Mouse (Mus musculus): ENCODE data around the gene Trpm3. TPM values are rescaled to one million over a fixed set of nuclear protein-coding genes. Genes with fewer than 3 reads are reported as not detected.

Gene Trpm3
- polyA plus RNA-seq, 2 experiments = 0.03 TPM; not detected in 1

- Histone ChIP-seq H3K4me3 (ENCODE audit: insufficient read depth in 1 of 2, low read depth in 2 of 2, low read length in 2 of 2) (no peak overlapping the region), H3K36me3 (replicated peaks; ENCODE audit: control insufficient read depth, insufficient read depth, low read depth) (no peaks in the 10 kb centered on the region), H3K9ac (replicated peaks) (no peak overlapping the region), H3K27ac (no peak overlapping the region), H3K9me3 (ENCODE audit: control insufficient read depth, low read length) (no peaks in the 10 kb centered on the region), H3K4me2 (ENCODE audit: low read depth) (no peak overlapping the region), H3K27me3 (ENCODE audit: control insufficient read depth, insufficient read depth, low read length) (no peaks in the 10 kb centered on the region), H3K4me1 (replicated peaks; ENCODE audit: control insufficient read depth in 2 of 2, insufficient read depth in 2 of 2, low read length in 1 of 2) (no peaks in the 10 kb centered on the region)
- WGBS (ENCODE audit: insufficient replicate concordance) = 48% methylated on average over 3 of the region's 3 CpGs
- DNase-seq (ENCODE audit: low read depth in 3 of 3, low spot score in 3 of 3) (no peak), ATAC-seq (ENCODE audit: insufficient read depth) (no peak)
- TF ChIP-seq CTCF (IDR thresholded peaks at IDR 0.05; ENCODE audit: low read depth) (no peak), EP300 (IDR thresholded peaks at IDR 0.05; ENCODE audit: low read depth) (no peak)
These were observed 324.7 kb downstream of the Trpm3 start for GRCm38 (mm10) chr19:22463506-22463905.

DNA sequence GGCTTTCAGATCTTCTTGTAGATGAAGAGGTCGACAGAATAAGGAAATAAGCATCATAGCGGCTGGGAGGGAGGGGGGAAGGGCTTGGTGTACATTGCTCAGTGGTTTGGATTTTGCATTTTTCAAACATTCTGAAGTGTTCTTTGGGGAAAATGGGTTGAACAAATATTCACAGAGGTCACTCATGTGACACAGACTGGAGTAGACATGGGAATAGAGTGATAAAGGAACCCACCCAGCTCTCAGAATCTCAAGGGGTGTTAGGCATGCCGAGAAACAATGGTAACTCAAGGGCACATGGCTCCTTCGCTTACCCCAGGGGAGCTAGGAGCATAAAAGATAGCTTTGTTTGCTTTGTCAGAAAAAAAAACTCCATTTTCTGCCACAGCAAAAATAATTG, 330.8 kb downstream of the Trpm3 start:
- WGBS (ENCODE audit: insufficient replicate concordance) = 48% methylated on average over 4 of the region's 4 CpGs
- H3K9me3 ChIP-seq (ENCODE audit: control insufficient read depth, low read length) = no peaks in the 10 kb centered on the region
- no peak for DNase-seq (ENCODE audit: low read depth in 3 of 3, low spot score in 3 of 3)
- H3K36me3 ChIP-seq (replicated peaks; ENCODE audit: control insufficient read depth, insufficient read depth, low read depth) = no peaks in the 10 kb centered on the region
- H3K4me2 ChIP-seq (ENCODE audit: low read depth) = no peak overlapping the region
- TF ChIP-seq EP300 (IDR thresholded peaks at IDR 0.05; ENCODE audit: low read depth) (no peak), CTCF (IDR thresholded peaks at IDR 0.05; ENCODE audit: low read depth) (no peak)
- no peaks in the 10 kb centered on the region for H3K4me1 ChIP-seq (replicated peaks; ENCODE audit: control insufficient read depth in 2 of 2, insufficient read depth in 2 of 2, low read length in 1 of 2)
- no peak overlapping the region for H3K27ac ChIP-seq
- no peak overlapping the region for H3K4me3 ChIP-seq (ENCODE audit: insufficient read depth in 1 of 2, low read depth in 2 of 2, low read length in 2 of 2)
- H3K9ac ChIP-seq (replicated peaks) = no peak overlapping the region
- no peak for ATAC-seq (ENCODE audit: insufficient read depth)
- no peaks in the 10 kb centered on the region for H3K27me3 ChIP-seq (ENCODE audit: control insufficient read depth, insufficient read depth, low read length)

DNA sequence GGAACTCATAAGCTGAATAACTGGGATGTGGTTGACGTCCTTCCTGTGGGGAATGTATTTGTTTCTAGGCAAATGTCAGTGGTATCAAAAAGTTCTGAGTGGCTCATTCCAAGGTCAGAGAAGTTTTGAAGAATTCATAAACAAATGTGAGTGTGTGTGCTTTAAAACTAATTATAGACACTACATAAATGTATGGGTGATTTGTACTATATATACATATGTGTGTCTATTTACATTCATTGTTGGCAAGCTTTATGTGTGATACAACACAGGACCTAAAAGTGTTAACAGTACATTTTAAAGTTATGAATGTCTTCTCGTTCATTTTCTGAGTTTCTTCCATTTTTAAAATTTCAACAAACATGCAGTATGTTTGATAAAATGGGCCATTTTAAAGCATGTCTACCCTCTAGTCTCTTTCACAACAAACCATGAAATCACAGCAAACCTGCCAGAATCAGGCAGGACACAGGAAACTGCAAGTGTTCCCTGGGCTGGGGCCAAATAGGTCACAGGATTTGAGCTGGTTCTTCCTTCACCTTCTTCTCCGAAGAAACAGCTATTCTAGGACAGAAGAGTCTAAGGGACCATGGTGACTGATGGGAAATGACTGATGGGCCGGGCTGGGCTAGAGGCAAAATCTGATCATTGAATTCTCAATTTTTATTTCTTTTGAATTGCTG, 334.3 kb downstream of the Trpm3 start:
- H3K9me3 ChIP-seq (ENCODE audit: control insufficient read depth, low read length) = no peaks in the 10 kb centered on the region
- TF ChIP-seq CTCF (IDR thresholded peaks at IDR 0.05; ENCODE audit: low read depth) = no peak
- no peak for TF ChIP-seq EP300 (IDR thresholded peaks at IDR 0.05; ENCODE audit: low read depth)
- ATAC-seq (ENCODE audit: insufficient read depth) = no peak
- no peak overlapping the region for H3K4me3 ChIP-seq (ENCODE audit: insufficient read depth in 1 of 2, low read depth in 2 of 2, low read length in 2 of 2)
- no peak overlapping the region for H3K4me2 ChIP-seq (ENCODE audit: low read depth)
- 46% methylated on average over 4 of the region's 4 CpGs for WGBS (ENCODE audit: insufficient replicate concordance)
- H3K27me3 ChIP-seq (ENCODE audit: control insufficient read depth, insufficient read depth, low read length) = no peaks in the 10 kb centered on the region
- no peaks in the 10 kb centered on the region for H3K4me1 ChIP-seq (replicated peaks; ENCODE audit: control insufficient read depth in 2 of 2, insufficient read depth in 2 of 2, low read length in 1 of 2)
- H3K27ac ChIP-seq = no peak overlapping the region
- H3K9ac ChIP-seq (replicated peaks) = no peak overlapping the region
- no peak for DNase-seq (ENCODE audit: low read depth in 3 of 3, low spot score in 3 of 3)
- no peaks in the 10 kb centered on the region for H3K36me3 ChIP-seq (replicated peaks; ENCODE audit: control insufficient read depth, insufficient read depth, low read depth)

- H3K27ac ChIP-seq = no peak overlapping the region
- no peaks in the 10 kb centered on the region for H3K4me1 ChIP-seq (replicated peaks; ENCODE audit: control insufficient read depth in 2 of 2, insufficient read depth in 2 of 2, low read length in 1 of 2)
- TF ChIP-seq CTCF (IDR thresholded peaks at IDR 0.05; ENCODE audit: low read depth) (no peak), EP300 (IDR thresholded peaks at IDR 0.05; ENCODE audit: low read depth) (no peak)
- 59% methylated on average over 6 of the region's 6 CpGs for WGBS (ENCODE audit: insufficient replicate concordance)
- no peak overlapping the region for H3K4me2 ChIP-seq (ENCODE audit: low read depth)
- no peaks in the 10 kb centered on the region for H3K27me3 ChIP-seq (ENCODE audit: control insufficient read depth, insufficient read depth, low read length)
- no peak for ATAC-seq (ENCODE audit: insufficient read depth)
- DNase-seq (ENCODE audit: low read depth in 3 of 3, low spot score in 3 of 3) = no peak
- H3K4me3 ChIP-seq (ENCODE audit: insufficient read depth in 1 of 2, low read depth in 2 of 2, low read length in 2 of 2) = no peak overlapping the region
- H3K9me3 ChIP-seq (ENCODE audit: control insufficient read depth, low read length) = no peaks in the 10 kb centered on the region
- H3K9ac ChIP-seq (replicated peaks) = no peak overlapping the region
- no peaks in the 10 kb centered on the region for H3K36me3 ChIP-seq (replicated peaks; ENCODE audit: control insufficient read depth, insufficient read depth, low read depth)
These were observed 339.6 kb downstream of the Trpm3 start for GRCm38 (mm10) chr19:22478295-22478989.

DNA sequence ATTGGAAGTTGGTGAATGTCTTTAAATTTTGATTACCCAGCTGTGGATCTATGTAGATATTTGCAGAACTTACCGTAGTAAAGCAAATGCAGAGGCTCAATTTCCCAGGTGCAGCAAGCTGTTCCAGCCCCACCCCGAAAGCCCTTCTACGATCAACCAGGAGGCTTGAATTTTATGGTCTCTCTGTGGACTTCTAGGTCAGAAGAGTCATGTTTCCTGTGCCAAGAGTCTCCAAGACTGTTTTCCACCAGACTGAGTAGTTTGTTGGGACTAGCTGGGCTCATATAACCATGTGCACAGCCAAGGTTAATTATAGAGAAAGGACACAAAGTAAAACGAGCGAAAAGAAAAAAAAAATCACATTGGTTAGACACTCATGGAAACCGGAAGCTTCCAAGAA, 364.6 kb downstream of the Trpm3 start:
- Histone ChIP-seq H3K4me2 (ENCODE audit: low read depth) (no peak overlapping the region), H3K27me3 (ENCODE audit: control insufficient read depth, insufficient read depth, low read length) (no peaks in the 10 kb centered on the region), H3K4me3 (ENCODE audit: insufficient read depth in 1 of 2, low read depth in 2 of 2, low read length in 2 of 2) (no peak overlapping the region), H3K9me3 (ENCODE audit: control insufficient read depth, low read length) (no peaks in the 10 kb centered on the region), H3K36me3 (replicated peaks; ENCODE audit: control insufficient read depth, insufficient read depth, low read depth) (no peaks in the 10 kb centered on the region), H3K9ac (replicated peaks) (no peak overlapping the region), H3K4me1 (replicated peaks; ENCODE audit: control insufficient read depth in 2 of 2, insufficient read depth in 2 of 2, low read length in 1 of 2) (no peaks in the 10 kb centered on the region), H3K27ac (no peak overlapping the region)
- WGBS (ENCODE audit: insufficient replicate concordance) = 69% methylated on average over 6 of the region's 6 CpGs
- TF ChIP-seq EP300 (IDR thresholded peaks at IDR 0.05; ENCODE audit: low read depth) = no peak
- no peak for TF ChIP-seq CTCF (IDR thresholded peaks at IDR 0.05; ENCODE audit: low read depth)
- no peak for ATAC-seq (ENCODE audit: insufficient read depth)
- no peak for DNase-seq (ENCODE audit: low read depth in 3 of 3, low spot score in 3 of 3)
